Mouse (Mus musculus) cerebellum, adult 11 months (tissue): Measurements from ENCODE around the gene Krt80.

Experiments used
- DNase-seq: peaks from one replicate; pipeline ENCODE4 v3.0.0; 2022

The Krt80 gene

DNA sequence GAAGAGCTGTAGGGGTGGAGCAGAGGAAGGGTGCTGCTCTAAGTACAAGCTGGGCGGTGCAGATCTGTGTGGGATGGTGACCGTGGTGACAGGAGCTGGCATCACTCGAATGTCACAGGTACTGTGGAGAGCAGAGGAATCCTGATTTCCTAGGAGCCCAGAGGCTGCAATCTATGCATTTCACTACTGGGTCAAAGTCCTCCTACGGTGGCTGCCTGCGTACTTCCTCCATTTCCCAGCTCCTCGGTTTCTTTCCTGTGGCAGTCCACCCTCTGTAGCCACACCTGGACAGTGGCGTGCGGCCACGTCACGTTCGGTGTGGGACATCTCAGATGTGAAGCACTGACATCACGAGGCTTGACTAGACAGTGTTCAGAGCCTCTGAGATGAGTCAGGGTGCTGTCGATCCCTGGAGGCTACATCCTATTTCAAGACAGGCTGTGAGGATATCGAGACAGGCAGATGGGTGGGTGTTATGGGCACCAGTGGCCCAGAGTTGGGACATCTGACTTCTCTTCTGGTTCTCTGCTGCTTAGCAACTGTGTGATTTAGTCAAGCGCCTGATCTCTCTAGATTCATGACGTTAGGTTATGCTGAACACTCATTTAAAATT lies 3.4 kb upstream of the Krt80 start:
- DNase-seq: no peak

DNA sequence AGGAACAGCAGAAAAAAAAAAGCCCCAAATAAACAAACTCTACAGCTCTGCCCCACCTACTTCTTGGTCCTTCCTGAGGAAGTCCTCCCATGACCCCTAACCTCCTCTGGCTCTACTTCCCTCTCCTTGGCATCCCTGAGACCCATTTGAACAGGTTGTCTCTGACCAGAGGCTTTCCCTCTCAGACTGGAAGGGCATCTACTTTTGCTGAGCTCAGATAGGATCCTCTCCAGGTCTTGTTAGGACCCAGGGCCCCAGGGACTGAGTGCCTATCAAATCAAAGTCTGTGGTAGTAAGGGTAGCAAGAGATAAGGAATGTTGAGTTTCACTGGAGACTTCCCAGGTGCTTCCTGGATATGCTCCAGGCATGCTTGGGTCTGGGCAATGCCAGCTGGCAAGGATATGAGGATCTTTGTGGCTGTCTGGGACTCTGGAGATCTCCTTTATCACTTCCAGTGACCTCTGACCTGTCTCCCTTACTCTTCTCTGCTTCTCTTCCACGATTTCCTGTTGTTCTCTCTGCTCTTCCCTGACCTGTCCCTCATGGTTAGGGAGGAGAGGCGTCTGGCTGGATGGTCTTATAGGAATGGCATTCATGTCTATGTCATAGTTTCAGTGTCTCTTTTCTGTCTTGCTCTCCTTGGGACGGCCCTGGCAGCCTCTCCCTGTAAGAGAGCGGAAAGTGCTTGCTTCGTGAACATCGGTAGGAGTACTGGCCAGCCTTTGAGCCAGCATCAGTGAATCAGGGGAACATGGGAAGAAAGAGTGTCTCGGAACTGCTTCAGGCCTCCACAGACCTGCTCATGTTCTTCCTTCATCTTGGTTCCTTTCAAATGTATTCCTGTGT lies 2.4 kb upstream of the Krt80 start:
- no peak for DNase-seq

DNA sequence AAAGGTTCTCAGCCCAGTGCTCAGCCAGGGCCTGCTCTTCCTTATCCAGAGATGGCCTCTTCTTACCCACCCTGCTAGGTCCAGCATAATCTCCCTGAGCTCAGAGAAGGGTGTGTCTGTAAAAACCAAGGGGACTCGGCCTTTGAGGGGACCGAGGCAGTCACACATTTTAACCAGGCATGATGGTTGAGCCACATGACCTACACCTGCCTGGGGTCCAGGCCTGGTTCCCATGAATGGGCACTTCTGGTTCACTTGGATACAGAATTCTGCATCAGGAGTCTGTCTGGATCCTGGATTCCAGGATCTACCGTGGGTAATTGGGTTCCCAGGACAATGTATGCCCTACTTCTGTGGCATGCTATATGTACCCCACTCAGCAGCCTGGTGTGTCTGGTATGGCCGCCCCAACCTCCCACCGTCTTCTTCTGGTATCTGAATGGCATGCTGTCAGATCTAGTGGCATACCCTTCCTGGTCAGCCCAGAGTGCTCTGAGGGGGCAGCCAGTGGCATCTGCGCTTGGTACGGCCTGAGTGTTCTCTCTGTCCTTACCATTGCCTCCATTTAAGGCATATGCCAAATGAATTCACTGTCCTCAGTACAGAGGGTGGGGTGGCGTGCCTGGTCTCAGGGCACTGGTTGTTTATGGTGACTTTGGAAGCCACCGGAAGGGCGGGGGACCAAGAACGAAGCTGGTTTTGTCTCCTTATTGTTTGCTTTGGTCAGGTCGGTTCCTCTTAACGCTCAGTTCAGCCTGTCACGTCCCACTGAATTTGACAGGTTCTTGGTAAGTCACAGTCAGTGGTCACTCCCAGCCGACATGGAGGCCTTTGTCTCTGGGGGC lies 1.4 kb upstream of the Krt80 start:
- no peak for DNase-seq

- DNase-seq: no peak
These were observed 421 bp downstream of the Krt80 start for GRCm38 (mm10) chr15:101369382-101370100.

GRCm38 (mm10) chr15:101368502-101369381 lies 1.2 kb downstream of the Krt80 start:
- no peak for DNase-seq

GRCm38 (mm10) chr15:101368015-101368414 lies 1.9 kb downstream of the Krt80 start:
- no peak for DNase-seq

GRCm38 (mm10) chr15:101367497-101367896 lies 2.5 kb downstream of the Krt80 start:
- no peak for DNase-seq

DNA sequence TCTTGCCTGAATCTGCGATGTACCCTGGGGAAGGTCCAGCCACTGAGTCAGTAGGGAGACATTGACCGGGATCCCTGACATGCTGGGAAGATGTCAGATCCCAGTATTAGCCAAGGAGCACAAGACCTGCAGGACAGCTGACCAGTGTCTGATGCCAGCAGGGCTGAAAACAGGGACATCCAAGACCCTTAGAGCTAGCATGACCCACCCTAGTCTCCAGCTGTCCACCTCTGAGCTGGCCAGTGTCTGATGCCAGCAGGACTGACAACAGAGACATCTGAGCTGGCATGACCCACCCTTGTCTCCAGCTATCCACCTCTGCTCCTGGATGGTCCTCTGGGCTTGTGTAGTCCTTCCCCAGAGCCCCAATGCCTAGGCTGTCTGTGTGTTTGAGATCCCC lies 3.0 kb downstream of the Krt80 start:
- no peak for DNase-seq

- no peak for DNase-seq
These were observed 3.5 kb downstream of the Krt80 start for GRCm38 (mm10) chr15:101366482-101366881.

- DNase-seq: no peak
These were observed 4.2 kb downstream of the Krt80 start for GRCm38 (mm10) chr15:101365721-101366120.

DNA sequence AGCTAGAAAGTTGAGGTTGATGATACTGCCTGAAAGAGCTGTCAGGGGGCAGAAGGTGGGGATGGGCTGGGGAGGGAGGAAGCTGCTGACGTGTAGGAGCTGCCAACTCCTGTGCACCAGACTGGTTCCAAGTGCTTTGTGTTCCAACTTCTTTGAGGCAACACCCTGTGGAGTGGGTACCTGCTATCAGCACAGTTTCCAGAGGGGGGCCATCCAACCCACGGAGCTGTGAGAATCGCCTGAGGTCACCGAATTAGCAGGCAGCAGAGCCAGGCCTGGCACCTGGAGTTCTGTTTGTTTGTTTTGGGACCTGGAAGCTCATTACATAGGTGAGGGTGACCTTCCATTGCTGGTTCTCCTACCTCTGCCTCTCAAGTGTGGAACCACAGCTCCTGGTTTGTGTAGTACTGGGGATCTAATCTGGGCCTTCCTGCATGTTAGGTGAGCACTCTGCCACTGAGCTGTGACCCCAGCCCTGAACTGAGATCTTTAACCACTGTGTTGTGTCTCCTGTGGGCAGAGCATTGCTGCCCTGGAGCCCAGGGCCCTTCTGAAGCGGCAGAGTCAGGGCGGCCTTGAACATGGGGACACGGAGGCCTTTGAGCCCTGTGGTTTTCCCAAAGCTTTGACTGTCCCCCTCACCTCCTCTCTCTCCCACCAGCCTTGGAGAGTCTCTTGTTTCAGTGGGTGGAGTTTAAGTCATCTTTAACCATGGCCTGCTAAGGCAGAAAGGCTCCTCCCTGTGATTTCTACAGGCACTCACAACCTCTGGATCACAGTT lies 4.9 kb downstream of the Krt80 start:
- DNase-seq: no peak

DNA sequence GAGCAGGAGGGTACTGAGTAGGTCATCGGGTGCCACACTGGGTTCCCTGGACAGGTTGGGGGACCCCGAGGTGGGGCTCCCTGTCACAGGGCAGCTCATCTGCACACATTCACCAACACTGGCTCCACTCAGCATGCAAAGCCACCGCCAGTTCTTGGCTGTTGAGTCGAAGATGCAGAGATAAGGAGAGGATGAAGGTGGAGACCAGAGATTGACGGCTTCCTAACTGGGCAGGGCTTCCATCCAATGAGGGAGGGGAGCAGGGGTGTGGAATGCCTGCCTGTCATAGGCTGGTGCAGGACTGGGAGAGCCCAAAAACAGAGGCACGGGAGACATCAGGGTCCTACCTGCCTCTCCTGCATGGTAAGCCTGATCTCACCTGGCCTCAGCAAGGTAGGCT lies 5.5 kb downstream of the Krt80 start:
- no peak for DNase-seq

DNA sequence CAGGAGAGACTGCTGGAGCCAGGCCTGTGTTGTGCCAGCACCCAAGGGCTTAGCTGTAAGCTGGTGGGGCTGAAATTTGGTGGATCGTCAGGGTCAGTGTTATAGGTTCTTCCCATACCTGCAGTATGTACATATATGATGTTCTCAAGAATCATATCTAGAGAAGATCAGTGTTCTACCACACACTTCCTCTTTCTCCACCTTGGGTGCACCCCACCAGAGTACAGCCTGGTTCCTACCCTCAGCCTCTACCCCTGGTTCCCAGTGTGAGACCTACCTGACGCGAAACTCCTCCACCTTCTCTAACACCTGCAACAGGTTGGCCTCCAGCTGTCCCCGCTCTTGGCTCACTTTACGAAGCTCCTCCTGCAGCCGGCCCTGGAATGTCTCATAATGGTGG lies 6.0 kb downstream of the Krt80 start:
- DNase-seq: no peak

GRCm38 (mm10) chr15:101362393-101363010 lies 7.5 kb downstream of the Krt80 start:
- no peak for DNase-seq

DNA sequence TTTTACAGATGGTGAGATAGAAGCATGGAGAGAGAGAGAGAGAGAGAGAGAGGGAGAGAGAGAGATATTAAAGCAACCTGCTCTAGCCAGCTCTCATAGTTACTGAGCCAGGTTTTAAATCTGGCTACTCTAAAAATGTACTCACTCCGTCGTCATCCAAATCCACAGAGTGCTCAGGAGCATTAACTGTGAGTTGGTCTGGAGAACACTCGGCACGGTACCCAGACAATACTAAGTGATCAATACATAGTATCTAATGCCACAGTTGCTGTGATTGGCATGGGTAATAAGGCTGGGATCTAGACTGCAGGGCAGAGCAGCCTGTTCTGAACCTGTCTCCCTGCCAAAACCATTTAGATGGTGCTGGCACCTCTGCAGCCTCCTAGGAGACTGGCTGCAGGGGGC lies 14.6 kb downstream of the Krt80 start:
- DNase-seq: no peak

DNA sequence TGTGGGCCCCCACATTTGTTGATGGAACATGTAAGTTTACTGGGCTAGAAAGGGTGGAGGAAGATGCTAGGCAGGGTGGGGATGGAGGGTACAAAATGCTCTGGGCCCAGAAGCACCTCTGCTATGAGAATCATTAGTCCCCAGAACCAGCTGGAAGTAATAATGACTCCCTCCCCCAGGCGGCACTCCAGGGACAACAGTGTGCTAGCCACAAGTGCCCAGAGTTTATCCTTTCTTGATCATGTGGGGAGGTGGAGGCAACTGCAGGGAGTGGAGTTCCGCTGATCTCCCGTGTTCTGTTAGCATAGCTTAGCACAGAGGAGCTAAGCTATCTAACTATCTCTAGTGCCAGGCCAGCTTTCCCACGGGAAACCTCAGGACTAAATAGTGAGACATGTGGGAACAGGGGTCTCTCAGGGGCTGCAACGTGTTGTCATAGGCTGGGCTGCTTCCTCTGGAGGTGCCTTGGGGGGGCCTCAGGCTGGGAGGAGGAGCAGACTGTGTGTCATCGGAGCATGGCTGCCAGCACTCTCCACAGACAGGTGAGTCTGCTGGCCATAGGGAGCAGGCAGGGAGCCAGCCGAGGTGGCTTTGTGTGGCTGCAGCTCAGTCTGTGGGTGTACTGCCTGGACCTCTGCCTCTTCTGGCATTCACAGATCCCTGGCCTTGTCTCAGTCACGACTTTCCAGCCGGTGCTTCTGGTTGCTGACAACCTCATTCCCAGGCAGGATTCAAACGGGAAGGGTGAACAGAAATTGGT lies 17.1 kb downstream of the Krt80 start:
- DNase-seq: peak; percentile 71

DNA sequence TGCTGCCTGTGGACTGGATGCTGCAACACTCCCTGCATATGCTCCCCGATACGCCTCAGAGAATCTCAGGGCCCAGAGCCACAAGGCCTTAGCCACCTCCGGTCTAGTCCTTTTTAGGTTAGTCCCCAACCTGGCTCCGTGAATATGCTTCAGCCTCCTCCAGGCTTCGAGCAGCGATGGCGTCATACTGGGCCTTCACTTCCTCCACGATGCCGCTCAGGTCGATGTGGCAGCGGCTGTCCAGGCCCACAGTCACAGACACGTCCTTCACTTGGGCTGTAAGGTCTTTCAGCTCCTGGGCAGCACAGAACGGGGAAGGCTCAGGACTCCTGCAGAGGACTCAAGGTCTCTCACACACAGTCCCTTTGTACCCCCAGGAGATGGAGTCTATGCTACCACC lies 17.9 kb downstream of the Krt80 start:
- DNase-seq: no peak

DNA sequence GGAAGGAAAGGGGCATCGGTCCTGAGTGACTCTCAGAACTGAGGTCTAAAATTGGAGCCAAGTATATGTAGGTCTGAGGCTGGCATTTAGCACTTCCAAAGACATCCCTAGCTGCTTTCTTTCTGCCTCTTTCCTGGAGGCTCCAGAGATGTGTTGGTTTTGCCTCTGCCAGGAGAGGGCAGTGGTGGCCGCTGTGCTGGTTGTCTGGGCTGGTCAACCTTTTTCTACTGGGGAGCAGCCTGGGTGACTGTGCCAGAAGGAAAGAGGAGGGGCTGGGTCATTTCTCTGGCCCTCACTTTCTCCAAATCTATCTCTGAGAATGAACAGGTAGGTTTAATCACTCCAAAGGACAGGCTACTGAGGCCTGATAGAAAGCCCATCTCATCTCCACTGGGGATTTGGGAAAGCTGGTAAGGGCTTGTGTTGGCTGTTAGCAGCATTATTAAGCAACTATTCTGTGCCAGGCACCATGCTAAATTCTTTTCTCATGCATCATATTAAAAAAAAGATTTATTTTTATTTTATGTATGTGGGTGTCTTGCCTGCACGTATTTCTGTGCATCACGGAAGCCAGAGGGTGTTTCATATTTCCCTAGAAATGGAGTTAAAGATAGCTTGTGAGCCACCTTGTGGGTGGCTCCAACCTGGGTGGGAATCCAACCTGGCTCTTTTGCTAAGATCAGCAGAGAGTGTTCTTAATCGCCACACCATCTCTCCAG lies 28.0 kb downstream of the Krt80 start:
- DNase-seq: no peak

- DNase-seq: peak; percentile 78
These were observed 30.4 kb downstream of the Krt80 start for GRCm38 (mm10) chr15:101339537-101339936.
